Mouse (Mus musculus) MEL (cell line): ENCODE results near the gene Tshz2. TPM values are rescaled to one million over a fixed set of nuclear protein-coding genes. Genes with fewer than 3 reads are reported as not detected.

Experiments
- DNase-seq: peaks from one replicate; pipeline ENCODE4 v3.0.0; 2011; ENCODE audit warnings: low read depth, low spot score
- H3K27ac ChIP-seq: 2 replicates; pipeline ENCODE4 v1.5.1; 2012; ENCODE audit warnings: low read depth, mild to moderate bottlenecking, control low read depth, low read length, moderate library complexity; ENCODE audit not compliant: control insufficient read depth
- H3K27me3 ChIP-seq, 2 experiments: fragments of 150-350 bp in 1 of 2; sonication (generic) in 1 of 2; 2 replicates each; pipeline ENCODE4 v1.6.1; 2012; ENCODE audit warnings: low read length in 2 of 2, mild to moderate bottlenecking in 2 of 2, improper control_type of control experiment in 1 of 2, moderate library complexity in 1 of 2; ENCODE audit not compliant: insufficient read depth in 2 of 2, control insufficient read depth in 1 of 2
- H3K36me3 ChIP-seq, 2 experiments: 2 replicates each; pipeline ENCODE4 v1.6.1; 2012 to 2014; ENCODE audit warnings: low read length in 2 of 2, improper control_type of control experiment in 1 of 2, inconsistent platforms in 1 of 2, mild to moderate bottlenecking in 1 of 2; ENCODE audit not compliant: insufficient read depth in 2 of 2, control insufficient read depth in 1 of 2
- H3K4me1 ChIP-seq, 2 experiments: fragments of 150-350 bp in 1 of 2; sonication (generic) in 1 of 2; 2 replicates each; pipeline ENCODE4 v1.6.1; 2012; ENCODE audit warnings: low read length in 2 of 2, improper control_type of control experiment in 1 of 2, mild to moderate bottlenecking in 1 of 2; ENCODE audit not compliant: insufficient read depth in 2 of 2, control insufficient read depth in 1 of 2
- H3K4me3 ChIP-seq, 2 experiments: fragments of 150-350 bp in 1 of 2; sonication (generic) in 1 of 2; 2 replicates each; pipeline ENCODE4 v1.5.1; 2012; ENCODE audit warnings: low read depth in 2 of 2, low read length in 2 of 2, mild to moderate bottlenecking in 2 of 2, moderate library complexity in 2 of 2, control low read depth in 1 of 2, improper control_type of control experiment in 1 of 2; ENCODE audit not compliant: control insufficient read depth in 1 of 2, insufficient read depth in 1 of 2
- H3K79me2 ChIP-seq: 2 replicates; pipeline ENCODE4 v1.6.1; 2012; ENCODE audit warnings: mild to moderate bottlenecking, low read length, moderate library complexity; ENCODE audit not compliant: control insufficient read depth, poor library complexity, insufficient read depth
- H3K9ac ChIP-seq: 2 replicates; pipeline ENCODE4 v1.6.1; 2012; ENCODE audit warnings: low read depth, mild to moderate bottlenecking, control low read depth, low read length, moderate library complexity; ENCODE audit not compliant: control insufficient read depth, poor library complexity, severe bottlenecking
- H3K9me3 ChIP-seq: fragments of 150-350 bp; sonication (generic); replicated peaks from 2 replicates; pipeline ENCODE4 v1.6.1; 2012; ENCODE audit warnings: mild to moderate bottlenecking, low read length, improper control_type of control experiment, moderate library complexity; ENCODE audit not compliant: insufficient read depth
- CHD1 ChIP-seq: IDR thresholded peaks from 2 replicates; pipeline ENCODE4 v1.6.1; 2012; ENCODE audit warnings: low read depth, mild to moderate bottlenecking, inconsistent platforms, low read length, improper control_type of control experiment
- CHD2 ChIP-seq: IDR thresholded peaks from 2 replicates; pipeline ENCODE4 v1.6.1; 2011; ENCODE audit warnings: low read length, improper control_type of control experiment
- CTCF ChIP-seq, 3 experiments: IDR thresholded peaks in 2 of 3; conservative IDR thresholded peaks in 1 of 3; 2 replicates each; pipeline ENCODE4 v1.5.1; 2011 to 2012; ENCODE audit warnings: low read length in 3 of 3, low read depth in 2 of 3, mild to moderate bottlenecking in 2 of 3, improper control_type of control experiment in 1 of 3, inconsistent platforms in 1 of 3, mixed read lengths in 1 of 3, moderate library complexity in 1 of 3; ENCODE audit not compliant: control insufficient read depth in 1 of 3, insufficient read depth in 1 of 3, poor library complexity in 1 of 3, severe bottlenecking in 1 of 3
- E2F4 ChIP-seq: IDR thresholded peaks from 2 replicates; pipeline ENCODE4 v1.6.1; 2011; ENCODE audit warnings: low read depth, low read length, improper control_type of control experiment, borderline replicate concordance
- ELF1 ChIP-seq: IDR thresholded peaks from 2 replicates; pipeline ENCODE4 v1.6.1; 2014; ENCODE audit warnings: low read depth, mild to moderate bottlenecking, inconsistent platforms, low read length, improper control_type of control experiment, moderate library complexity
- ETS1 ChIP-seq: IDR thresholded peaks from 2 replicates; pipeline ENCODE4 v1.6.1; 2012; ENCODE audit warnings: low read depth, mild to moderate bottlenecking, inconsistent platforms, low read length, improper control_type of control experiment, moderate library complexity
- GABPA ChIP-seq: IDR thresholded peaks from 2 replicates; pipeline ENCODE4 v1.6.1; 2012; ENCODE audit warnings: low read depth, mild to moderate bottlenecking, inconsistent platforms, low read length, improper control_type of control experiment, moderate library complexity
- HCFC1 ChIP-seq: IDR thresholded peaks from 2 replicates; pipeline ENCODE4 v1.6.1; 2012; ENCODE audit warnings: low read depth, mild to moderate bottlenecking, inconsistent platforms, low read length, improper control_type of control experiment, moderate library complexity
- KAT2A ChIP-seq: conservative IDR thresholded peaks from 2 replicates; pipeline ENCODE4 v1.6.1; 2012; ENCODE audit warnings: low read depth, low read length, improper control_type of control experiment, inconsistent platforms
- MAX ChIP-seq: IDR thresholded peaks from 2 replicates; pipeline ENCODE4 v1.6.1; 2011; ENCODE audit warnings: low read length, improper control_type of control experiment
- MXI1 ChIP-seq: IDR thresholded peaks from 2 replicates; pipeline ENCODE4 v1.6.1; 2011; ENCODE audit warnings: mild to moderate bottlenecking, low read depth, low read length, improper control_type of control experiment
- MYB ChIP-seq: IDR thresholded peaks from 2 replicates; pipeline ENCODE4 v1.6.1; 2011; ENCODE audit warnings: mild to moderate bottlenecking, low read depth, low read length, improper control_type of control experiment
- MYC ChIP-seq: IDR thresholded peaks from 2 replicates; pipeline ENCODE4 v1.6.1; 2011; ENCODE audit warnings: low read depth, mild to moderate bottlenecking, low read length, improper control_type of control experiment, moderate library complexity
- NELFE ChIP-seq: IDR thresholded peaks from 2 replicates; pipeline ENCODE4 v1.6.1; 2011; ENCODE audit warnings: low read depth, low read length, improper control_type of control experiment
- NRF1 ChIP-seq: IDR thresholded peaks from 2 replicates; pipeline ENCODE4 v1.6.1; 2014; ENCODE audit warnings: low read depth, mild to moderate bottlenecking, inconsistent platforms, low read length, improper control_type of control experiment, moderate library complexity; ENCODE audit not compliant: poor library complexity, insufficient read depth, severe bottlenecking
- POLR2AphosphoS5 ChIP-seq: IDR thresholded peaks from 2 replicates; pipeline ENCODE4 v1.6.1; 2012; ENCODE audit warnings: low read depth, borderline replicate concordance, mild to moderate bottlenecking, inconsistent platforms, low read length, moderate library complexity, mixed read lengths
- RAD21 ChIP-seq: IDR thresholded peaks from 2 replicates; pipeline ENCODE4 v1.6.1; 2011; ENCODE audit warnings: mild to moderate bottlenecking, low read depth, low read length, improper control_type of control experiment
- RCOR1 ChIP-seq: IDR thresholded peaks from 2 replicates; pipeline ENCODE4 v1.6.1; 2012; ENCODE audit warnings: low read depth, mild to moderate bottlenecking, inconsistent platforms, low read length, improper control_type of control experiment
- SMC3 ChIP-seq: IDR thresholded peaks from 2 replicates; pipeline ENCODE4 v1.6.1; 2011; ENCODE audit warnings: low read depth, low read length, improper control_type of control experiment
- TAL1 ChIP-seq: IDR thresholded peaks from 2 replicates; pipeline ENCODE4 v1.6.1; 2012; ENCODE audit warnings: mild to moderate bottlenecking, inconsistent platforms, low read length, moderate library complexity, mixed read lengths
- UBTF ChIP-seq: IDR thresholded peaks from 2 replicates; pipeline ENCODE4 v1.6.1; 2012; ENCODE audit warnings: low read depth, mild to moderate bottlenecking, inconsistent platforms, low read length, improper control_type of control experiment, moderate library complexity, borderline replicate concordance; ENCODE audit not compliant: insufficient read depth
- ZC3H11A ChIP-seq: IDR thresholded peaks from 2 replicates; pipeline ENCODE4 v1.6.1; 2012; ENCODE audit warnings: low read depth, mild to moderate bottlenecking, inconsistent platforms, low read length, improper control_type of control experiment
- ZMIZ1 ChIP-seq: IDR thresholded peaks from 2 replicates; pipeline ENCODE4 v1.6.1; 2012; ENCODE audit warnings: low read depth, mild to moderate bottlenecking, inconsistent platforms, low read length, improper control_type of control experiment, moderate library complexity
- ZNF384 ChIP-seq: IDR thresholded peaks from 2 replicates; pipeline ENCODE4 v1.6.1; 2012; ENCODE audit warnings: low read depth, mild to moderate bottlenecking, inconsistent platforms, low read length, improper control_type of control experiment
- polyA plus RNA-seq, 2 experiments: library from polyadenylated mRNA; stranded (reverse) in 1 of 2; unstranded in 1 of 2; fragments of >175 nt in 1 of 2; fragments of >200 nt in 1 of 2; gene quantifications; 2 replicates each; pipeline versions ENCODE4 v1.2.1 to v1.2.4; 2012; ENCODE audit warnings: low replicate concordance in 2 of 2, low read depth in 1 of 2; ENCODE audit not compliant: insufficient read length in 2 of 2, insufficient read depth in 1 of 2, missing spikeins in 1 of 2
- total RNA-seq: library from RNA; depleted of rRNA; stranded (reverse); fragments of 300-350 nt; gene quantifications from 2 replicates; pipeline ENCODE4 v1.2.3, GENCODE M21; 2012

The Tshz2 gene
- total and polyA plus RNA-seq, 3 experiments, result not detected

- Histone ChIP-seq H3K4me3 (no peak overlapping the region), H3K27ac (no peak overlapping the region), H3K9ac (no peak overlapping the region)
- TF ChIP-seq UBTF (no peak), MXI1 (no peak), MYB (no peak), MAX (no peak), GABPA (no peak), TAL1 (no peak), KAT2A (no peak), CTCF (IDR thresholded peaks at IDR 0.05 in 2 of 3, conservative IDR thresholded peaks at IDR 0.05 in 1 of 3; ENCODE audit: control insufficient read depth in 1 of 3, insufficient read depth in 1 of 3, low read depth in 2 of 3, low read length in 3 of 3, poor library complexity in 1 of 3, severe bottlenecking in 1 of 3) (no peak), ZC3H11A (no peak), CHD1 (no peak), HCFC1 (no peak), E2F4 (no peak)
- TF ChIP-seq, all 39 proteins: peak for 0
- Histone ChIP-seq H3K27me3 (no peaks in the 10 kb centered on the region), H3K9me3 (no peaks in the 10 kb centered on the region), H3K79me2 (no peaks in the 10 kb centered on the region), H3K4me1 (no peaks in the 10 kb centered on the region), H3K36me3 (no peaks in the 10 kb centered on the region)
- DNase-seq, result no peak
These were observed 97.8 kb downstream of the Tshz2 start for GRCm38 (mm10) chr2:169730551-169730996.

- DNase-seq, result no peak
- no peak overlapping the region for H3K9ac ChIP-seq
- H3K4me1 ChIP-seq, result no peaks in the 10 kb centered on the region
- H3K79me2 ChIP-seq, result no peaks in the 10 kb centered on the region
- TF ChIP-seq MYB, result no peak
- TF ChIP-seq ETS1, result no peak
- TF ChIP-seq ELF1, result no peak
- TF ChIP-seq CTCF (IDR thresholded peaks at IDR 0.05 in 2 of 3, conservative IDR thresholded peaks at IDR 0.05 in 1 of 3; ENCODE audit: control insufficient read depth in 1 of 3, insufficient read depth in 1 of 3, low read depth in 2 of 3, low read length in 3 of 3, poor library complexity in 1 of 3, severe bottlenecking in 1 of 3), result no peak
- no peak for TF ChIP-seq CHD1
- no peak for TF ChIP-seq MYC
- no peak for TF ChIP-seq RAD21
- no peak for TF ChIP-seq ZNF384
- no peak for TF ChIP-seq NRF1
- TF ChIP-seq E2F4, result no peak
- no peak for TF ChIP-seq CHD2
- TF ChIP-seq GABPA, result no peak
- no peak for TF ChIP-seq TAL1
- TF ChIP-seq NELFE, result no peak
- TF ChIP-seq SMC3, result no peak
- no peak for TF ChIP-seq POLR2AphosphoS5
- no peak for TF ChIP-seq UBTF
- no peak for TF ChIP-seq ZMIZ1
- no peak for TF ChIP-seq RCOR1
- H3K36me3 ChIP-seq, result no peaks in the 10 kb centered on the region
- H3K4me3 ChIP-seq, result no peak overlapping the region
- no peaks in the 10 kb centered on the region for H3K27me3 ChIP-seq
- no peak overlapping the region for H3K27ac ChIP-seq
- no peaks in the 10 kb centered on the region for H3K9me3 ChIP-seq
These were observed 101.2 kb downstream of the Tshz2 start for GRCm38 (mm10) chr2:169734053-169734452.
